Mouse (Mus musculus): ENCODE data around the gene Exoc4.

The Exoc4 gene

GRCm38 (mm10) chr6:33870468-33871142 lies 621.7 kb downstream of the Exoc4 start:
- no peak for DNase-seq (ENCODE audit: low spot score)

- DNase-seq (ENCODE audit: low spot score): no peak
Measured at GRCm38 (mm10) chr6:33871286-33871685, 622.4 kb downstream of the Exoc4 start.

- DNase-seq (ENCODE audit: low spot score): no peak
Measured at GRCm38 (mm10) chr6:33872192-33872591, 623.3 kb downstream of the Exoc4 start.

- DNase-seq (ENCODE audit: low spot score): no peak
Measured at GRCm38 (mm10) chr6:33873000-33873399, 624.1 kb downstream of the Exoc4 start.

GRCm38 (mm10) chr6:33874291-33875014 lies 625.6 kb downstream of the Exoc4 start:
- DNase-seq (ENCODE audit: low spot score): no peak

GRCm38 (mm10) chr6:33884141-33884683 lies 635.3 kb downstream of the Exoc4 start:
- DNase-seq (ENCODE audit: low spot score): no peak

GRCm38 (mm10) chr6:33886941-33887340 lies 638.1 kb downstream of the Exoc4 start:
- DNase-seq (ENCODE audit: low spot score): no peak

GRCm38 (mm10) chr6:33890926-33891325 lies 642.0 kb downstream of the Exoc4 start:
- no peak for DNase-seq (ENCODE audit: low spot score)

- DNase-seq (ENCODE audit: low spot score): no peak
Measured at GRCm38 (mm10) chr6:33892142-33892541, 643.3 kb downstream of the Exoc4 start.

- no peak for DNase-seq (ENCODE audit: low spot score)
Measured at GRCm38 (mm10) chr6:33899973-33900372, 651.1 kb downstream of the Exoc4 start.

GRCm38 (mm10) chr6:33900615-33901014 lies 651.7 kb downstream of the Exoc4 start:
- DNase-seq (ENCODE audit: low spot score): no peak

- no peak for DNase-seq (ENCODE audit: low spot score)
Measured at GRCm38 (mm10) chr6:33905099-33905498, 656.2 kb downstream of the Exoc4 start.

GRCm38 (mm10) chr6:33910671-33911070 lies 661.8 kb downstream of the Exoc4 start:
- no peak for DNase-seq (ENCODE audit: low spot score)

- no peak for DNase-seq (ENCODE audit: low spot score)
Measured at GRCm38 (mm10) chr6:33913072-33913471, 664.2 kb downstream of the Exoc4 start.

GRCm38 (mm10) chr6:33913486-33913885 lies 664.6 kb downstream of the Exoc4 start:
- no peak for DNase-seq (ENCODE audit: low spot score)

GRCm38 (mm10) chr6:33913964-33914363 lies 665.1 kb downstream of the Exoc4 start:
- DNase-seq (ENCODE audit: low spot score): no peak

GRCm38 (mm10) chr6:33923571-33923970 lies 674.7 kb downstream of the Exoc4 start:
- no peak for DNase-seq (ENCODE audit: low spot score)

GRCm38 (mm10) chr6:33924888-33925287 lies 676.0 kb downstream of the Exoc4 start:
- DNase-seq (ENCODE audit: low spot score): no peak

GRCm38 (mm10) chr6:33929342-33930086 lies 680.6 kb downstream of the Exoc4 start:
- peak; percentile 61 for DNase-seq (ENCODE audit: low spot score)

- DNase-seq (ENCODE audit: low spot score): no peak
Measured at GRCm38 (mm10) chr6:33930087-33930945, 681.4 kb downstream of the Exoc4 start.

GRCm38 (mm10) chr6:33937906-33938305 lies 689.0 kb downstream of the Exoc4 start:
- no peak for DNase-seq (ENCODE audit: low spot score)

- DNase-seq (ENCODE audit: low spot score): no peak
Measured at GRCm38 (mm10) chr6:33939169-33939568, 690.3 kb downstream of the Exoc4 start.

Data from urinary bladder, postnatal 25 days (tissue).